Mouse (Mus musculus) heart, embryonic 14.5 days (tissue): ENCODE data around the gene BC117090. TPM values are rescaled to one million over a fixed set of nuclear protein-coding genes. Genes with fewer than 3 reads are reported as not detected.

Source experiments
- polyA plus RNA-seq: library from polyadenylated mRNA; unstranded; fragments of >200 nt; fragmentation: Nextera tagmentation; extraction: Ambion mirVana; gene quantifications from 2 replicates; pipeline ENCODE4 v1.2.1, GENCODE M21; 2014

BC117090 gene
- polyA plus RNA-seq, 1 experiment from 2014 or later: not detected

Other genes with a start within 250 kb of the BC117090 start
- gene Csta1, start 203.1 kb downstream of the BC117090 start, polyA plus RNA-seq: not detected in 2 replicates
- gene Stfa2l1, start 177.5 kb downstream of the BC117090 start, polyA plus RNA-seq: 0.57 TPM in 1 of 2 replicates, not detected in the other
- gene Gm5483, start 150.1 kb downstream of the BC117090 start, polyA plus RNA-seq: 2.0 TPM in 1 of 2 replicates, not detected in the other
- gene Gm5416, start 123.9 kb downstream of the BC117090 start, polyA plus RNA-seq: not detected in 2 replicates
- not detected in 2 replicates for gene 2010005H15Rik, start 112.9 kb downstream of the BC117090 start, polyA plus RNA-seq
- gene Stfa1, start 57.4 kb downstream of the BC117090 start, polyA plus RNA-seq: 1.1 and 3.9 TPM in 2 replicates
- gene BC100530, start 33.4 kb upstream of the BC117090 start, polyA plus RNA-seq: 1.0 and 2.2 TPM in 2 replicates
- gene Stfa2, start 74.1 kb upstream of the BC117090 start, polyA plus RNA-seq: not detected in 2 replicates
- gene Stfa3, start 121.1 kb upstream of the BC117090 start, polyA plus RNA-seq: not detected in 2 replicates
- not detected in 2 replicates for gene Casr, start 227.8 kb upstream of the BC117090 start, polyA plus RNA-seq